Mouse (Mus musculus): ENCODE data around the gene Dis3l2.

Dis3l2 gene

GRCm38 (mm10) chr1:87010629-87011330, 307.2 kb downstream of the Dis3l2 start:
- ATAC-seq (ENCODE audit: low TSS enrichment) = peak; percentile 76

GRCm38 (mm10) chr1:87011718-87012117, 308.1 kb downstream of the Dis3l2 start:
- no peak for ATAC-seq (ENCODE audit: low TSS enrichment)

DNA sequence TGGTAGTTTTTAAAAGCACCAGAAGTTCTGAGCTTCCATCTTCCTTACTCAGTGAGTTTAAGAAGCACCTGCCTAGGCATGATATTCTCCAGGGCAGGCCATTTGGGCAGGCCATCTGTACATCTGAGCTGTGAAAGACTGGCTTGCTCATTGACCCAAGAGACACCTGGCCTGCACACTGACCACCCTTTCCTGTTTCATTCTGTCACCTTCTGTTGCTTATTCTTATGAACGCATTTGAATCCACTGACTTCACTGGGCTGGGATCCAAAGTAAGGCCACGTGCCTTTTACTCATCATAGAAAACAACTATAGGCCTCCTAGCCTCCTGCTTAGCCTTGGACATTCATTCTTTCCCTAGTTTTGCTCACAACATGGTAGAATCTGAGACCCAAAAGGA, 309.0 kb downstream of the Dis3l2 start:
- ATAC-seq (ENCODE audit: low TSS enrichment) = no peak

DNA sequence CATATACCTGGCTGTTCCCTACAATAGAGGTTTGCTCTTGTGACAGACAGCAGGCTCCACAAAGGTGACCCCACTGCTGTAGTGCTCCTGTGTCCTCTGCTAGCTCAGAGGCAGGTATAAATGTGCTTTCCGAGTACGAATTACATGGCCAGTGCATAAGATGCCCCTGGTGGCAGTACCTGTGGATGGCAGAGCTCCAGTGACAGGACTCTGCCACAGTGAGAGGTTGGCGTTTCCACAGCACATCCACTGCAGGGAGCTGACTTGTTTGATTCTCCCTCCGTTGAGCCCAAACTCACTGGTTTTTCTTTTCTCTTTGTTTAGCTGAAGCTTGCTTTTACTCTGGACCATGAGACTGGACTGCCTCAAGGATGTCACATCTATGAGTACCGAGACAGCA, 317.1 kb downstream of the Dis3l2 start:
- no peak for ATAC-seq (ENCODE audit: low TSS enrichment)

DNA sequence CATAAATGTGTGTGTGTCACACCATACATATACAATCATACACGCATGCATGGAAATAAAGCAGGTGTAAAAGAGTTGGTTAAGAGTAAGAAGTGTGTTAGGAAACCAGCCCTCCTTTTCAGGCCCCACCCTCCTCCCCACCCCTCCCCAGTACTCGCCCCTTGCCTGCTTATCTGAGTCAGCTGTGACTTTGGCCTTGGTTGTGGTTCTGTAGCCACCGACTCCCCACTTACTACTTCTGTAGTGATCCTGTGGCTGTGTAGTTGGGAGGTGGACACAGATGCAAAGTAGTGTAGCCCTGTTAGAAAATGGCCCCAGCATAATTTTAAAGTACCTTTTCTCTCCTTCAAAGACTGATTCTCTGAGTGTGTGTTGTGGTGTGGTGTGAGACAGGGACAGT, 318.0 kb downstream of the Dis3l2 start:
- ATAC-seq (ENCODE audit: low TSS enrichment) = no peak

DNA sequence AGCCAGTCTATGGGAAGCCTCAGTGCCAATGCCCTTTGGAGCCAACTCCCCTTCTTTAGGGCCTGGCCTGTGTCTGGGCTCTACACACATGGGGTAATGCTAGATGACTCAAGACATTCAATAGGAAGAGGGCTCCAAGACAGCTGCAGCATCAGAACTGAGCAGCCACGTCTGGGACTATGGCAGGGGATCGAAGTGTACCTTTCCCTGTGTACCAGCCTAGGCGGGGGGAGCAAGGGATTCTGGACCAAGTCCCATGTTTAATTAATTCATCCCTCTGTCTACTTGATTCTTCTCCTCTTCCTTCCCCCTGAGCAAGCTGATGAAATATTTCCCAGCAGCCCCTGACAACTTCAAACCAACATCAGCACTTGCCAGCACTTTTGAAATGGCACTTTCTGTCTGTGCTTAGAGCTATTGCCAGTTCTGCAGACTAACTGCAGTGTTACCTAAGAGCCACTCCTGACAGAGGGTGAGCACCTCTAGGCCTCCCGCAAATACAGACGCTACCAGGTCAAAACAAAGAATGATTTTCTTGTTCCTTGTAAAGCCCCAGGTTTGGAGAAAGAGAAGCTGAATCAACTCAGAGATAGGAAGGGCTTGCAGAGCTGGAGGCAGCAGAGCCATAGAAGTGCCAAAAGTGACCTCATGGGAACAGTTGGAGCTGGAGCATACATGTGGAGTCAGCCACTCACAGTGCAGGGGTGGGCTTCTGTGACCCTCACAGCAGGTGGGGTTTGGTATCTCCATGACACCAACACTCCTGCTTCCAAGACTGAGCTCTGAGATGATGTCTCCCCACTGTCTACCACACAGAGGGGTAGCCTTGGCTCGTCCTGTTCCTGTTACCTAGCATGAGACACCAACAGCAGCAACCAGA, 319.9 kb downstream of the Dis3l2 start:
- ATAC-seq (ENCODE audit: low TSS enrichment) = no peak

GRCm38 (mm10) chr1:87025021-87025420, 321.4 kb downstream of the Dis3l2 start:
- no peak for ATAC-seq (ENCODE audit: low TSS enrichment)

DNA sequence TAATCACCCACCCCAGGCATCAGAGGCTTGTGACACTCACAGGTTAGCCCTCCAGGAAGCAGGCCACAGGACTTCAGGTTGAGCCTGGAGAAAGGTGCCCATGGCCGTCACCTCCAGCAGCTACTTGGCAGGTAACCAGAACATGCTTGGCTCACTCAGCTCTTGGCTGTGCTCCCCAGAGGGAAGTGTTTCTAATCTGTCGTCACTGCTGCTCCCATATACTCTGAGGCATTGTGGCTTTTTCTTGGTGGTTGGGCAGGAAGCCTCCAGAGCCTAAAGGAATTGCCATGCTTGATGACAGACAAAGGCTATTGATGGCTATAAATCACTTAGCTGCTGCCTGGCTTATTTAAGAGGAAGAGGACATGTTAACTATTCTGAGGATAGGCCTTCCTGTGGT, 325.2 kb downstream of the Dis3l2 start:
- no peak for ATAC-seq (ENCODE audit: low TSS enrichment)

- ATAC-seq (ENCODE audit: low TSS enrichment) = no peak
These were observed 327.0 kb downstream of the Dis3l2 start for GRCm38 (mm10) chr1:87030652-87031051.

DNA sequence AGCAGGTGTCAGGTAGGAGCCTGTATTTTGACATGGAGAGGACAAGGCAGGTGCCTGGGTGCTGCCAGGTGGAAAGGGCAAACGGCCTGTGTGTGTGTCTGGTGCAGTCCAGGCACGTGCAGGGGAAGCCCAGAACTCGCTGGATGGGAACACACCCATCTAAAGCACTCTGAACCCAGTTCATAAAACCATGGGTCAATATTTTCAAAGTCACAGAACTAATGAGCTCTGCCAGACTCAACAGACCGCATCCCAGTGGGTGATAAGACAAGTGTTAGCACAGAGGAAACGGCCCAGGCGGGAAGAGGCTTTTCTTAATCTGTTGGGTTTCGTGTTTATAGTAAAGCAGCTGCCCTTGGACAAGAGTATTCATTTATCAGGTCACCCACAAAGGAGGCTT, 328.9 kb downstream of the Dis3l2 start:
- ATAC-seq (ENCODE audit: low TSS enrichment) = no peak

GRCm38 (mm10) chr1:87035532-87036161, 332.0 kb downstream of the Dis3l2 start:
- 0 out of 2 replicates have a peak, but pooled peaks have one; percentile 28 for ATAC-seq (ENCODE audit: low TSS enrichment)

- no peak for ATAC-seq (ENCODE audit: low TSS enrichment)
These were observed 332.7 kb downstream of the Dis3l2 start for GRCm38 (mm10) chr1:87036334-87036733.

- ATAC-seq (ENCODE audit: low TSS enrichment) = no peak
These were observed 335.0 kb downstream of the Dis3l2 start for GRCm38 (mm10) chr1:87038477-87039070.

DNA sequence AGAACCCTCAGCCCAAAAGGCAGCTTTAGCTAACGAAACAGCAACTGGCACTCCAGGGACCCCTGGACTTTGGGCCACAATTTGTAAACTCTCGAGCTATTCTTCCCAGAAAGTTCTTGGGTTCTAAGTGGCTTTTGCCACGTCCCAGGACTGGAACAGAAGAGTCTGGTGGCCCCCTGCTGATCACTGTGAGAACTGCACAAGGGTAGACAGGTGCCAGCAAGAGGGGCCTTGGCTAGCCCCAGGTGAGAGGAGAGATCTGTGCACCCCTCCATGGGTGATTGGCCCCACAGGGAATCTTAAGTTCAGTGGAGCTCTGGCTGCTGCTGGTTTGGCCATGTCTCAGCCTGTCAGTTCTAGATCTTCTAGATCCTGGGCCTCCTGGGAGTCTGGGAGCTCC, 337.5 kb downstream of the Dis3l2 start:
- ATAC-seq (ENCODE audit: low TSS enrichment) = 0 out of 2 replicates have a peak, but pooled peaks have one; percentile 36

DNA sequence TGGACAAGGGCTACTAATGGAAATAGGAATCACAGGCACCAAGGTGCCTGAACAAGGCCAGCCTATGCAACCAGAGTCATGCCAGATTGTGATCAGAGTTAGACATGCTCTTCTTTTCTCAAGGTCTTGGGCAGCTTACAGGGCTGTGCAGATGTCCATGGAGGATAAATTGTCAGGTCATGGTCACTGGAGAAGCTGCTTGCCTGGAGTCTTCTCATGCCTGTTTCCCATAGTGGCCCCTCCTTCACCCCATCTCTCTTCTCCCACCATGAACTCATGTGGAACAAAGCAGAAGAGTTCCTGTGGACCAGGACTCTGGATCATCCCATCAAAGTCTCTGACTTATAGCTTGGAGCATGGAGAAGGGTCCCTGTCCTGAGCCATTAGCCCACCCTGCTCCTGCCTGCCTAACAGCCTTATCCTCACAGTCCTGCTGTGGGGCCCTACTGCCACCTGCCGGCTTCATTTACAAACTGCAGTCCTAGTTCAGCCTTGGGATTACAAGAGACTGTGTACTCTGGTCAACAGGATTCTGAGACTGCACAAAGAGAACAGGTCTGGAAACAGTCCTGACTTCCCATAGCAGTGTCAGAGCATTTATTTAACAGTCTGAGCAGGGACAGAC, 338.3 kb downstream of the Dis3l2 start:
- peak; percentile 88 for ATAC-seq (ENCODE audit: low TSS enrichment)

- ATAC-seq (ENCODE audit: low TSS enrichment) = no peak
These were observed 346.5 kb downstream of the Dis3l2 start for GRCm38 (mm10) chr1:87050072-87050471.

DNA sequence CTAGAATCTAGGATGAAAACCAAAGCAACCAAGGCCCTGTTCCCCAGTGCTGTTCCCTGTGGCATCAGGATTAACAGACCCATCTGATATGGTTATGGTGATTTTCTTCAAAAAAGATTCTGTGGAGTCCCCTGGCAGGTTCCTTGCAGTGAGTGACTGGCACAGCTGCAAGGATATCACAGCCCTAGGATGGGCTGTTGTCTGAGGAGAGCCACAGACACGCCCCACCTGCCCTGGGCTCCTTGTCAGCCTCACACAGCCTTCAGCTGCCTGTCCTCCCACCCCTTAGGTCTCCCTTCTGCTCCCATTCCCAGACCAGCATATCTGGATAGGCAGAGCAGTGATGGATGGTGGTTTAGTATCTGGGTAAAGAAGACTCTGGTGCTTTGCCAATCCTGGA, 347.1 kb downstream of the Dis3l2 start:
- ATAC-seq (ENCODE audit: low TSS enrichment) = no peak

DNA sequence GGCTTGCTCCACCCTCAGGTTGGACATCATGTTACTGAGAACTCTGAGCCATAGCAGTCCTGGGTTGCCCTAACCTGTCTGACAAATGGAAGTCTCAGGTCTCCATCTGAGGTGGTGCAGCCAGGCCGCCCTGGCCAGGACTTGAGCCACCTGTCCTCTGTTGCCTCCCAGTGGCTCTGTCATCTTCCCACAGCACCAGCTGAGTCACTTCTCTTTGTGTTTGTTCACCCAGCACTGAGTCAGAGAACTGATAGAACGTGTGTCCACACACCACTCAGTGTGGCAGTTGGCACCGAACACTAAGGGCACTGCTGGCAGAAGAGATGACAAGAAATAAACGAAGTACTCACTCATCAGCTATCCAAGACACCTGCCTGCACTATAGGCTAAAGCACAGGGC, 347.8 kb downstream of the Dis3l2 start:
- peak; percentile 72; the same call in 1 of the 2 replicates for ATAC-seq (ENCODE audit: low TSS enrichment)

DNA sequence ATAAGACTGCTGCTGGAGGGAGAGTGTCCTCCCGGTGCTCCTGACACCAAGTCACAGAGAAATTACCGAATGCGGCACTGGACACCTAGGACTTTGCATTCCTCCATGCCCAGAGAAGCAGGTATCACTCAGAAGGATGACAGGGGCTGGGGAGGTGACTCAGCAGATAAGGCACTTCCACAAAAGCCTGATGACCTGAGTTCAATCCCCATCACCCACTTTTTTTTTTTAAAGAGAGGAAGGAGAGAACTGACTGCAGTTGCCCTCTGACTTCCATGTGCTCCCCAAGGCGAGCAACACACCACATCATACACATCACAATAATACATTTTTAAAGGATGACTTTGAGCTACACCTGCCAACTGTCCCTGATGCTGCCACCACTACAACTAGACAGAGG, 353.5 kb downstream of the Dis3l2 start:
- no peak for ATAC-seq (ENCODE audit: low TSS enrichment)

GRCm38 (mm10) chr1:87059042-87059665, 355.5 kb downstream of the Dis3l2 start:
- ATAC-seq (ENCODE audit: low TSS enrichment) = no peak

- no peak for ATAC-seq (ENCODE audit: low TSS enrichment)
These were observed 357.3 kb downstream of the Dis3l2 start for GRCm38 (mm10) chr1:87060913-87061312.
